Mouse (Mus musculus): ENCODE results near the gene Dnah2. TPM values are rescaled to one million over a fixed set of nuclear protein-coding genes. Genes with fewer than 3 reads are reported as not detected.

Dnah2 gene
- total and polyA plus RNA-seq, 3 experiments = under 0.01 to 0.03 TPM; not detected in 1

- dilution Hi-C loops (cut with MboI; ENCODE audit: extremely low pct_ligation_motif_present, extremely low pct_unique_long_range_greater_than_20kb, low sequenced_read_pairs) = no loop called here
- H3K27me3 ChIP-seq (replicated peaks) = no peaks in the 10 kb centered on the region
- H3K27ac ChIP-seq (ENCODE audit: insufficient read depth, low read depth) = no peak overlapping the region
- H3K79me2 ChIP-seq (replicated peaks; ENCODE audit: control insufficient read depth, extremely low read depth, insufficient read depth, poor library complexity, severe bottlenecking) = peaks cover 71% of the 10 kb centered on the region
- in situ Hi-C loops (cut with MboI; ENCODE audit: low pct_ligation_motif_present, low pct_unique_long_range_greater_than_20kb, low sequenced_read_pairs) = loop anchor here (5.0 kb wide), 1 partner anchor 36 kb away; no protein-coding TSS in a partner anchor
- H3K9ac ChIP-seq (ENCODE audit: insufficient read depth, low read depth) = peak overlapping the region; percentile 83
- no peaks in the 10 kb centered on the region for H3K9me3 ChIP-seq (replicated peaks; ENCODE audit: low read length)
- H3K4me3 ChIP-seq (replicated peaks in 1 of 3; ENCODE audit: low read depth in 2 of 3, low read length in 2 of 3, poor library complexity in 1 of 3) = peak overlapping the region; percentile 65 to 99 (median 81)
- no peak for TF ChIP-seq NELFE (IDR thresholded peaks at IDR 0.05; ENCODE audit: low read depth, low read length)
- TF ChIP-seq JUND (conservative IDR thresholded peaks at IDR 0.05; ENCODE audit: low read depth, low read length) = no peak
- no peak for TF ChIP-seq ZNF384 (IDR thresholded peaks at IDR 0.05; ENCODE audit: low read depth, low read length)
- no peak for TF ChIP-seq MYC (IDR thresholded peaks at IDR 0.05; ENCODE audit: low read depth, low read length)
- TF ChIP-seq CHD1 (IDR thresholded peaks at IDR 0.05; ENCODE audit: low read depth, low read length) = no peak
- no peak for TF ChIP-seq JUN (IDR thresholded peaks at IDR 0.05; ENCODE audit: insufficient read depth, low read depth, low read length)
- no peak for TF ChIP-seq MEF2A (IDR thresholded peaks at IDR 0.05; ENCODE audit: borderline replicate concordance, low read depth, low read length)
- TF ChIP-seq HCFC1 (IDR thresholded peaks at IDR 0.05; ENCODE audit: low read depth, low read length) = no peak
- TF ChIP-seq CTCF (conservative IDR thresholded peaks at IDR 0.05 in 1 of 2, IDR thresholded peaks at IDR 0.05 in 1 of 2; ENCODE audit: low read depth in 2 of 2, low read length in 2 of 2) = no peak
- TF ChIP-seq ZMIZ1 (IDR thresholded peaks at IDR 0.05; ENCODE audit: low read depth, low read length) = no peak
- TF ChIP-seq CHD2 (IDR thresholded peaks at IDR 0.05; ENCODE audit: low read length) = no peak
- TF ChIP-seq ZC3H11A (IDR thresholded peaks at IDR 0.05; ENCODE audit: low read depth, low read length) = no peak
- peak overlapping the region; percentile 78 for H3K4me2 ChIP-seq (ENCODE audit: insufficient read depth, low read depth, poor library complexity, severe bottlenecking)
- DNase-seq (ENCODE audit: extremely low read depth) = no peak
- peaks cover 15 to 47% of the 10 kb centered on the region in 2 experiments for H3K4me1 ChIP-seq (ENCODE audit: control insufficient read depth in 1 of 2, insufficient read depth in 2 of 2)
- H3K36me3 ChIP-seq (replicated peaks in 1 of 2; ENCODE audit: control insufficient read depth in 1 of 2, insufficient read depth in 1 of 2, low read length in 1 of 2) = peaks cover 22 to 52% of the 10 kb centered on the region in 2 experiments
Observed at GRCm38 (mm10) chr11:69578301-69578700, 29.4 kb upstream of the Dnah2 start.

GRCm38 (mm10) chr11:69576307-69576706 lies 27.4 kb upstream of the Dnah2 start:
- in situ Hi-C loops (cut with MboI; ENCODE audit: low pct_ligation_motif_present, low pct_unique_long_range_greater_than_20kb, low sequenced_read_pairs) = loop anchor here (5.0 kb wide), 1 partner anchor 34 kb away; no protein-coding TSS in a partner anchor
- Histone ChIP-seq H3K9me3 (replicated peaks; ENCODE audit: low read length) (no peaks in the 10 kb centered on the region), H3K4me2 (ENCODE audit: insufficient read depth, low read depth, poor library complexity, severe bottlenecking) (peak overlapping the region; percentile 78; the same call in 1 of the 2 replicates), H3K4me3 (replicated peaks in 1 of 3; ENCODE audit: low read depth in 2 of 3, low read length in 2 of 3, poor library complexity in 1 of 3) (no peak overlapping the region), H3K9ac (ENCODE audit: insufficient read depth, low read depth) (no peak overlapping the region), H3K4me1 (ENCODE audit: control insufficient read depth in 1 of 2, insufficient read depth in 2 of 2) (peaks cover 8 to 39% of the 10 kb centered on the region in 2 experiments), H3K27me3 (replicated peaks) (no peaks in the 10 kb centered on the region), H3K27ac (ENCODE audit: insufficient read depth, low read depth) (no peak overlapping the region), H3K79me2 (replicated peaks; ENCODE audit: control insufficient read depth, extremely low read depth, insufficient read depth, poor library complexity, severe bottlenecking) (peaks cover 52% of the 10 kb centered on the region), H3K36me3 (replicated peaks in 1 of 2; ENCODE audit: control insufficient read depth in 1 of 2, insufficient read depth in 1 of 2, low read length in 1 of 2) (peaks cover 31 to 58% of the 10 kb centered on the region in 2 experiments)
- dilution Hi-C loops (cut with MboI; ENCODE audit: extremely low pct_ligation_motif_present, extremely low pct_unique_long_range_greater_than_20kb, low sequenced_read_pairs) = no loop called here
- no peak for TF ChIP-seq MAX (IDR thresholded peaks at IDR 0.05; ENCODE audit: low read length)
- no peak for DNase-seq (ENCODE audit: extremely low read depth)

GRCm38 (mm10) chr11:69575220-69575619 lies 26.3 kb upstream of the Dnah2 start:
- Histone ChIP-seq H3K27ac (ENCODE audit: insufficient read depth, low read depth) (no peak overlapping the region), H3K79me2 (replicated peaks; ENCODE audit: control insufficient read depth, extremely low read depth, insufficient read depth, poor library complexity, severe bottlenecking) (peaks cover 44% of the 10 kb centered on the region), H3K4me3 (replicated peaks in 1 of 3; ENCODE audit: low read depth in 2 of 3, low read length in 2 of 3, poor library complexity in 1 of 3) (no peak overlapping the region), H3K9me3 (replicated peaks; ENCODE audit: low read length) (no peaks in the 10 kb centered on the region), H3K4me1 (ENCODE audit: control insufficient read depth in 1 of 2, insufficient read depth in 2 of 2) (peaks cover 8 to 39% of the 10 kb centered on the region in 2 experiments), H3K27me3 (replicated peaks) (no peaks in the 10 kb centered on the region), H3K9ac (ENCODE audit: insufficient read depth, low read depth) (no peak overlapping the region), H3K4me2 (ENCODE audit: insufficient read depth, low read depth, poor library complexity, severe bottlenecking) (no peak overlapping the region), H3K36me3 (replicated peaks in 1 of 2; ENCODE audit: control insufficient read depth in 1 of 2, insufficient read depth in 1 of 2, low read length in 1 of 2) (peaks cover 42 to 69% of the 10 kb centered on the region in 2 experiments)
- TF ChIP-seq CTCF (conservative IDR thresholded peaks at IDR 0.05 in 1 of 2, IDR thresholded peaks at IDR 0.05 in 1 of 2; ENCODE audit: low read depth in 2 of 2, low read length in 2 of 2) (peak; percentile 70 to 76), RAD21 (IDR thresholded peaks at IDR 0.05; ENCODE audit: low read depth, low read length) (peak; percentile 54), JUN (IDR thresholded peaks at IDR 0.05; ENCODE audit: insufficient read depth, low read depth, low read length) (no peak), ZKSCAN1 (IDR thresholded peaks at IDR 0.05; ENCODE audit: borderline replicate concordance, low read depth, low read length) (no peak), NRF1 (IDR thresholded peaks at IDR 0.05; ENCODE audit: low read depth, low read length) (no peak), MYC (IDR thresholded peaks at IDR 0.05; ENCODE audit: low read depth, low read length) (peak; percentile 89), ELF1 (IDR thresholded peaks at IDR 0.05; ENCODE audit: low read depth, low read length) (no peak), ZNF384 (IDR thresholded peaks at IDR 0.05; ENCODE audit: low read depth, low read length) (no peak), MAX (IDR thresholded peaks at IDR 0.05; ENCODE audit: low read length) (peak; percentile 71), POLR2A (IDR thresholded peaks at IDR 0.05; ENCODE audit: low read depth, low read length) (no peak), CHD1 (IDR thresholded peaks at IDR 0.05; ENCODE audit: low read depth, low read length) (no peak), PAX5 (IDR thresholded peaks at IDR 0.05; ENCODE audit: low read length) (no peak), TCF12 (IDR thresholded peaks at IDR 0.05; ENCODE audit: low read depth, low read length) (no peak), KAT2A (IDR thresholded peaks at IDR 0.05; ENCODE audit: insufficient replicate concordance, low read length) (no peak), SMC3 (IDR thresholded peaks at IDR 0.05; ENCODE audit: low read depth, low read length) (peak; percentile 41), MXI1 (IDR thresholded peaks at IDR 0.05; ENCODE audit: low read depth, low read length) (peak; percentile 49; the same call in 1 of the 2 replicates), E2F4 (IDR thresholded peaks at IDR 0.05; ENCODE audit: insufficient replicate concordance, low read depth, low read length) (no peak), UBTF (IDR thresholded peaks at IDR 0.05; ENCODE audit: low read depth, low read length) (no peak)
- in situ Hi-C loops (cut with MboI; ENCODE audit: low pct_ligation_motif_present, low pct_unique_long_range_greater_than_20kb, low sequenced_read_pairs) = loop anchor here (5.0 kb wide), 1 partner anchor 33 kb away; no protein-coding TSS in a partner anchor
- peak; percentile 70 for DNase-seq (ENCODE audit: extremely low read depth)
- dilution Hi-C loops (cut with MboI; ENCODE audit: extremely low pct_ligation_motif_present, extremely low pct_unique_long_range_greater_than_20kb, low sequenced_read_pairs) = no loop called here
